Mouse (Mus musculus): ENCODE data around the gene Rabgap1l.

- TF ChIP-seq POLR2A (IDR thresholded peaks at IDR 0.05; ENCODE audit: low read depth, low read length) (no peak), CTCF (conservative IDR thresholded peaks at IDR 0.05; ENCODE audit: insufficient read depth, insufficient read length, low read depth, low read length) (no peak)
Measured at GRCm38 (mm10) chr1:160765565-160765964, 27.4 kb downstream of the Rabgap1l start.
